Mouse (Mus musculus) CD4-positive, CD25-positive, alpha-beta regulatory T cell, adult 2 months (primary cell): Measurements from ENCODE around the gene Edem3.

Experiments
- DNase-seq: peaks from one replicate; pipeline ENCODE4 v3.0.0-alpha.2; 2012; ENCODE audit warnings: low read depth, low spot score

Gene Edem3

GRCm38 (mm10) chr1:151864326-151864725, 109.2 kb downstream of the Edem3 start:
- DNase-seq, result no peak
